Mouse (Mus musculus) neutrophil, adult 5-6 weeks (primary cell): ENCODE data around the gene Pttg1ip. TPM values are rescaled to one million over a fixed set of nuclear protein-coding genes. Genes with fewer than 3 reads are reported as not detected.

Experiments
- ATAC-seq: fragments of 151-379, 151-347 bp; 2 replicates; pipeline ENCODE4 v1.8.0; 2017; ENCODE audit warnings: mild to moderate bottlenecking, moderate TSS enrichment; ENCODE audit not compliant: insufficient number of reproducible peaks, poor library complexity, low FRiP score, severe bottlenecking; ENCODE audit errors: extremely low read depth
- total RNA-seq: library from RNA; stranded (forward); fragments of 200-1000 nt; gene quantifications from 2 replicates; pipeline ENCODE4 v1.2.3, GENCODE M21; 2017

The Pttg1ip gene
- total RNA-seq, 1 experiment from 2014 or later, result 87.5 TPM

DNA sequence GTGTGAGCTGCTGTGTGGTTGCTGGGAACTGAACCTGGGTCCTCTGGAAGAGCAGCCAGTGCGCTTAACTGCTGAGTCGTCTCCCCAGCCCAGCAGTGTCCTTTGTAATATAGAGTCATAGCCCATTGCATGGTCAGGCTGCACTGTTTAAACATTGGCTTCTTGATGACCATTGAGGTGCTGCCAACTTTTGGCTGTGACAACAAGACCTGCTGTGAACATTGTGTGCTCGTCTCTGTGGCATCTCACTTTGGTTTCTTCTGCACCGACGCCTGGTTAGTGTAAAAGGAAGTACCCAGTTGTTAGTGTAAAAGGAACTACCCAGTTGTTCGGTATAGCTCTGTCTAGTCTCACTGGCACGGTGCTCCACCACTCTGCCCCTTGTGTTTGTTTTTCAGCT, 45.1 kb downstream of the Pttg1ip start:
- no peak for ATAC-seq

DNA sequence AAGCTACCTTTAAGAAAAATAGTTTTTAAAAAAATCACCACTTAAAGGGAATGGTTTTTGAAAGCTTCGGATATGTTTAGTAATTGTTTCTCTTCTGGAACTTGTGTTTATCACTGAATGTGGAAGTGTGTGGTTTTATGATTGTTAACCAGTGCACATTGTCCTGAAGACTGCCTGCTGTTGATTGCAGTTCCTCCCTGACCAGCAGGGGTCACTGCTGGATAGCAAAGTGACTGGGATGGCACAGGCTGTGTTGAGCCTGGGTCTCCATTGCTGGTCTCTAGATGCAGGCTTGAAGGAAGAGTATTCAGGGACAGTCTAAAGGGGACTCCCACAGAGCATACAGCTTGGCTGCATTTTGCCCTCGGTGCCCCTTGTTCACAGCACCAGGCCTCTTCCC, 46.0 kb downstream of the Pttg1ip start:
- peak; percentile 86 for ATAC-seq

DNA sequence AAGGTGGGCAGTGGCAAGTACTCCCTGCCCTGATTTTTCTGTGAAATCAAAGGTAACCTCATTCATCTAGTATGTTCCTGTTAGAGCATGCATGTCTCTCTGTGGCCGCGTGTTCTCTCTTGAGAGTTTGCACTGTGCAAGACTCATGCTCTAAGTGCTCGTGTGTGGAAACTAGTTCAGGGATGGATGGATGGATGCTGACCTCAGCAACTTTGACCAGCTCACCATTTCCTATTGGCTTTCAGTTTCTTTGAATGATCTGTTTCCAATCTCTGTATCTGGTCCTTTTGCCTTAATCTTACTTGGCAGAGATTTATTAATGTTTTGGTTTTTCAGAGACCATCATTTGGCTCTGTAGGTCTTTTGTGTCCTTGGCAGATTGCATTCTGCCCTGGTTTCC, 47.6 kb downstream of the Pttg1ip start:
- ATAC-seq, result no peak

DNA sequence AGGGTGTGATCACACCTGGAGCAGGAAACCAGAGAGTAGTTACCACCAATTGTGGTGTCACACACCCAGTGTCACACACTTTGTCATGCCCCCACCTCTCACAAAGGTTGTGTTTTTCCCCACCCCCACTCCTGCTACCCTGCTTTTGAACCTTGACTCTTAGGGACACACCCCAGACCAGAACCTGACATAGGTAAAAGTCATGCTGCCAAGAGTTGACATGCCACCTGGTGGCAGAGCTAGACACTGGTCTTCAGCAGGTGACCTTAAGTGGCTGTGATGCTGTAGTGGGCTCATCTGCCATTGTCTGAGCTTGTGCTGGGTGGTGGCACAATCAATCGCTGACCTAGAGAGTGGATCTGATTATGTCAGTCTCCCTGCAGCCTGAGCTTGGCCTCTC, 48.5 kb downstream of the Pttg1ip start:
- no peak for ATAC-seq

DNA sequence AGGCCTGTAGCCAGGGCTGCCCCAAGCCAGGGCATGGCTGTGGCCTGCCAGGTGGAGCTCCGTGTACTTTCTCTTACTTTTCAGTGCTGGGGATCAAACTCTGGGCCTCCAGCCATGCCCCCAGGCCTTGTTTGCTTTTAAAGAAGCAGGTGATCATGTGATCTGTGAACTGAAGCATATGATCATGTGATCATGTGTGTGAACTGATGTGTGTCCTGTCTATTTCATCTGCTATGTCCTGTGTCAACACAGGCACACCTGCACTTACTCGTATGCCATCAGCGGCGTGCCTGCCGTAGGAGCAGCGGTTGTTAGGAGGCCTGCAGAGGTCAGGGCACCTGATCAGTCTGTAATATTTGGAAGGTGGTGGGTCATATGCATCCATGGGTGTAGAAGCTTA, 52.5 kb downstream of the Pttg1ip start:
- ATAC-seq, result peak; percentile 49

DNA sequence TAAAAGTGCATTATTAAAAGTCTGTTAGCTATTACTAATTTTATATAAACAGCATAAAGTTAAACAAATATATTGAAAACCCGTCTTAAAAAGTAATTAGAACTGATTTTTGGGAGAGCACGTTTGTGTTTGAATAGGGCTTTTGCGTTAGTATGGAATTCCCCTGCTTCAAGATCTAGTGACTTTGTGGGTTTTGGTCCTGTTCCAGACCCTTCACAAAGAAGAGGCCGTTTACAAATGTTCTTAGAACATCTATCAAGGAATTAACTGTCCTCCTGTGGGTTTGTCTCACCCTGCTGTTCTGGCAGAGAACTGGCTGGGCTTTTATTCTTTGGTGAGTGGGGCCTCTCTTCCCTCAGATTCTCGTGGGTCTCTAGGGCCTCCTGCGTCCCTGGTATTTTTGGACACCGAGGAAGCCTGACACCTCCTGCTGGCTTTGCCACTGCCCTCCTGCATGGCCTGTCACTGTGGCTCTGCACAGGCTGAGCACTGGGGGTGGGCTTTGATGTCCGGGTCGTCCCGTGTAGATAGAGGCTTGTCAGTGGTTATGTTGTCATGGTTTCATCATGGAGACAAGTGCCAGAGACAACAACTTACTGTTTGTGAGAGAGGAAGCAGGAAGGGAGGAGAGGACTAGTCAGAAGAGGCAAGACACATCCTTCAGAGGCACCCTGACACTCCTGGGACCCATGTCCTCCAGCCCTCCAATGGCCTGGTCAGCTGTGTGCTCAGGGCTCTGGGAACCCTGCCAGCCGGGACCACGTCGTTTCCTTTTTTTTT, 53.1 kb downstream of the Pttg1ip start:
- ATAC-seq, result no peak

DNA sequence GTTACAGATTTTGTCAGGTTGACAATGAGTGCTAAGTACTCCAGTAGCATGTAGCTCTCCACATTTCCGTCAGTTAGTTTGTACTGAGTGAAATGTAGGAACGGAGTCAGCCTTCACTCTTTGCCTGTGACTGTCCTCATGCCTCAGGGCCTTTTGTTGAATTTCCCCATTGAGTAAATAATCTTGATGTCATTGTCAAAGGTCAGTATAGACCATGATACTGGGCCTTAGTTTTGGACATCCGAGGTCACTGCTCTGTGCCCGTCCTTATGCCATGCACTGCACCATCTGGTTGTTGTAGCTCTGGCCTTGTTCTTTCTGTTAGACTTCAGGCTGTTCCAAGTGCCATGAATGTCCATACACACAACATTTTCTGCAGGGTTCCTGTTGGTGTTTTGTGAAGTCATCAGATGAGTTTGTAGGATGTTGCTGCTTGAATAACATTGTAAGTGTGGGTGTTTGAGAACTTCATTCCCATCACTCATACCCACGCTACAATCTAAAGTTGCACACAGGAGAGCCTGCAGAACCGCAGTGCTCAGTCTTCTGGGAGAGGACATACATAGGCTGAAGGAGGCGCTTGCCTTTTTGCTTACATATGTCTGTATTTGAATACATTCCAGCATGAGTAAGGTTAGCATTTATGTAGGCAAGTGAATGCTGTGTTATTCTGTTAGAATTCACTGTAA, 54.9 kb downstream of the Pttg1ip start:
- no peak for ATAC-seq

DNA sequence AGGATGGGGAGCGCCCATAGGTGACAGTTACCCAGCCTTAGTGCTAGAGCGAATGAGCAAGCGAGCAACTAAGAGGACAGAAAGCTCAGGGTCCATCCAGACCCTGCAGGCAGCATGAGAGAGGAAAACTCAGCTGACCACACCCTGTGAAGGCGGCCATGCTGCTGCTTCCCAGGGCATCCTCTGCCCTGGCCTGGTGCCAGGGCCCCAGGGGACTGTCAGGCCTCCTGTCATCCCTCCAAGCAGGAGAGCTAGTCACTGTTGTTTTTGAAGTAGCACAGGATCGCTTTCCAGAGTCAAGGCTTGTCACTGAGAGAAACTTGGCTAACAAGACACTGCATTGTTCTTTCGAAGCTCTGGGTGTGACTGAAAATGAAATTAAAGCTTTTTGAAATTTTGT, 57.4 kb downstream of the Pttg1ip start:
- ATAC-seq, result no peak

DNA sequence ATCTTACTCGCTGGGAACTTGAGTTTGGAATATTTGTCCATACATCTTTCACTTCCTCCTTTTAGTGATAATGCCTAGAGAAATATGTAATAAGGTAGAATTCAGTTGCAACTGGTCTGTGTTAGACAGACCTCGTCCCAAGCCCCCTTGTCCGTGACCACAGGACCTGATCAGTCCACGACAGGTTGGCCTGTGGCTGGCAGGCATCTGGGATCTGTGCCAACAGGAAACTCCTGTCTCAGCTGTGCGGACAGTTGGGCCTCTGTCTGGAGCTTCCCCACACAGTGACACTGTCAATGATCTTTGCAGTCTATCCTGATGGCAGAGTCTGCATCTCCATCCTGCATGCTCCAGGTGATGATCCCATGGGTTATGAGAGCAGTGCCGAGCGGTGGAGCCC, 61.6 kb downstream of the Pttg1ip start:
- no peak for ATAC-seq

DNA sequence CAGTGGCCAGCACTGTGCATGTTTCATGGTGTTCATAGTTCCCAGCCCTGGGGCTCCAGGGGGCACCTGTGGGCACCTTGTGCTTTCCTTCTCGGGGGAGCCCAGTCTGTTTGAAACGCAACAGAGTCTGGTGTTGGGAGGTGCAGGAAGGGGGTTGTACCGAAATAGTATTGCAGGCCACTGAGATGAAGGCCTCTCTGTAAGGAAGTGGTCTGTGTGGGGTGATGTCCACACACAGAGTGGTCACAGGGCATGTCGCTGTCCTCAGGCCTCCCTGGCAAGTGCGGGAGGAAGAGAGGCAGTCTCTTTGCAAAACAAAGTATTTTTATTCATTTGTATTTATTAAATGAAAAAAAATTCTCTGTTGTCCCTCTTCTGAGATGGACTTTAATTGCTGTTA, 64.1 kb downstream of the Pttg1ip start:
- no peak for ATAC-seq

DNA sequence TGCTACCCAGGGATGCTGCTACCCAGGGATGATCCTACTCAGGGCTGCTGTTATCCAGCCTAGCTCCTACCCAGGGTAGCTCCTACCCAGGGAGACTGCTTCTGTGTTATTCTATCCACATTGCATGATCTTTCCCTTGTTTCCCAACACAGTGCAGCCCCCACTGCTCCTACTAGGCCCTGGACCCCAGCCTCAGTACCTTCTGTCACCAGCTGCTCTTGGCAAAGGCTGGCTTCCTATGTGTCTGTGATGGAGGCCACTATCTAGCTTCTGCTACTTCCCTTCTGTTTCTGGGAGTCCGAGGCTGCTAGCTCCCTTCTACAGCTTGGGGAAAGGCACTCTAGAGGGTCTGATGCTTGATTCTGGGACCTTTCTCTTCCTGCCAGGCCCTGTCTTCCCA, 65.9 kb downstream of the Pttg1ip start:
- no peak for ATAC-seq

DNA sequence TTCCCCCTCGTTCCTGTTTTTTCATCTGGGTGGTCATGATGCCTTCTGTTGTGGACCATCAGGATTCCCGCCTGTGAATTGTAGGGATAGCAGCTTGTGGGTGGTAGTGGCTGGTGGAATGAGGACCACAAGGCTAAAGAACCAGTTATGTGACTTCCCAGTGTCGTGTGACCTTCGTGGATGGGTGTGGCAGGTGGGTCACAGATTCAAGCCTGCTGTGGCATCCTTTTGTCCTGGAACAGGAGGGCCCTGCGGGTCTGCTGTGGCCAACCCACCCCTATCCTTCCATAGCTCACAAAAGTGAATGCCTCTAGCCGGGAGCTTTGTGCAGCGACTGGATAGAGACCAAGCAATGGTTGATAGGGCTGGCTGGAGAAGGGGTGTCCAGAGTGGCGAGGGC, 66.4 kb downstream of the Pttg1ip start:
- ATAC-seq, result no peak

Other genes starting within 250 kb of the Pttg1ip start
- gene Adarb1, start 163.4 kb upstream of the Pttg1ip start, total RNA-seq, result 0.35 and 0.74 TPM in 2 replicates
- 23.3 and 29.5 TPM in 2 replicates for gene Fam207a, start 65.9 kb upstream of the Pttg1ip start, total RNA-seq
- 452 and 473 TPM in 2 replicates for gene Itgb2, start 51.5 kb upstream of the Pttg1ip start, total RNA-seq
- 32.6 and 52.2 TPM in 2 replicates for gene Sumo3, start 24.4 kb downstream of the Pttg1ip start, total RNA-seq
- gene Gm49325, start 24.5 kb downstream of the Pttg1ip start, total RNA-seq, result not detected in 2 replicates
- 21.9 and 23.3 TPM in 2 replicates for gene Ube2g2, start 40.6 kb downstream of the Pttg1ip start, total RNA-seq
- not detected in 2 replicates for gene Tspear, start 104.8 kb downstream of the Pttg1ip start, total RNA-seq
- not detected in 2 replicates for gene Gm19402, start 109.0 kb downstream of the Pttg1ip start, total RNA-seq
- not detected in 2 replicates for gene Gm9508, start 115.5 kb downstream of the Pttg1ip start, total RNA-seq
- gene Gm10272, start 124.9 kb downstream of the Pttg1ip start, total RNA-seq, result not detected in 2 replicates
- gene Gm10024, start 129.7 kb downstream of the Pttg1ip start, total RNA-seq, result not detected in 2 replicates
- gene Gm10142, start 134.1 kb downstream of the Pttg1ip start, total RNA-seq, result not detected in 2 replicates
- gene Krtap12-1, start 138.9 kb downstream of the Pttg1ip start, total RNA-seq, result not detected in 2 replicates
- gene Gm10100, start 144.8 kb downstream of the Pttg1ip start, total RNA-seq, result not detected in 2 replicates
- not detected in 2 replicates for gene Gm18596, start 160.9 kb downstream of the Pttg1ip start, total RNA-seq
- not detected in 2 replicates for gene Gm9736, start 169.6 kb downstream of the Pttg1ip start, total RNA-seq
- not detected in 2 replicates for gene Gm3233, start 178.0 kb downstream of the Pttg1ip start, total RNA-seq
- gene Gm3238, start 189.6 kb downstream of the Pttg1ip start, total RNA-seq, result not detected in 2 replicates
- not detected in 2 replicates for gene Gm7138, start 195.2 kb downstream of the Pttg1ip start, total RNA-seq
- gene Gm3250, start 200.8 kb downstream of the Pttg1ip start, total RNA-seq, result not detected in 2 replicates
- gene Gm7137, start 206.5 kb downstream of the Pttg1ip start, total RNA-seq, result not detected in 2 replicates
- gene Gm9639, start 213.4 kb downstream of the Pttg1ip start, total RNA-seq, result not detected in 2 replicates
- gene Gm19668, start 217.4 kb downstream of the Pttg1ip start, total RNA-seq, result not detected in 2 replicates
- gene Gm9507, start 230.1 kb downstream of the Pttg1ip start, total RNA-seq, result not detected in 2 replicates
- gene Gm2696, start 233.0 kb downstream of the Pttg1ip start, total RNA-seq, result not detected in 2 replicates
- gene Krtap10-4, start 245.4 kb downstream of the Pttg1ip start, total RNA-seq, result not detected in 2 replicates